Mouse (Mus musculus): ENCODE measurements around the gene Celf2. TPM values are rescaled to one million over a fixed set of nuclear protein-coding genes. Genes with fewer than 3 reads are reported as not detected.
"Not testable (repeated sequence)": the region's sequence is repeated elsewhere in the genome, so short reads cannot be mapped to it uniquely, and the experiment has no call there.

Gene Celf2
- total RNA-seq (2021): 100 to 1,000 TPM; 478 to 500 TPM
- long read RNA-seq, experiment 1, full-length matches to known transcripts: 5 of 74 reads
- long read RNA-seq, experiment 1, partial matches to known transcripts: 16 of 74 reads
- long read RNA-seq, experiment 1, other reads (novel, unspliced or antisense): 53 of 74 reads
- long read RNA-seq, experiment 2, full-length matches to known transcripts: 10 of 83 reads
- long read RNA-seq, experiment 2, partial matches to known transcripts: 15 of 83 reads
- long read RNA-seq, experiment 2, other reads (novel, unspliced or antisense): 58 of 83 reads

DNA sequence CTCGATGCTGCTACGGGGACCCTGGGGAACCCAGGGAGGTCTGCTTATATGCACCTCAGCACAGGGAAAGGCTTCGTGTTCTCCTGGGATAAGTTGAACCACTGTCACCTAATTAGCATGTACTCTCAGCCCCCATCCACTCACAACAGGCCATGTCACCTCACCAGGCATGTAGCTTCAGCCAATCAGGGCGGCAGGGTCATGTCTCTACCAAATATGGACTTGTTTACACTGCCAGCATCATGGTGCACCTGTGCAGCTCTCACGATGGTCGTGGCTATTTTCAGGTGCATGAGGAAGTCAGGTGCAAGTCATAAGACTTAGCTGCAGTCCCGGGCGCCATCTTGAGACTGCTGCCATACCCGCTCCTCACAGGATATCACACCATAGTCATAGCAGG, at the start of gene Celf2:
TSS of gene Celf2 (minus strand) at position 101 of the 400 bp plus-strand sequence.
- intact Hi-C loops (cut with DNase I); DNase-seq (ENCODE audit: low spot score in 2 of 2): not testable (repeated sequence)

DNA sequence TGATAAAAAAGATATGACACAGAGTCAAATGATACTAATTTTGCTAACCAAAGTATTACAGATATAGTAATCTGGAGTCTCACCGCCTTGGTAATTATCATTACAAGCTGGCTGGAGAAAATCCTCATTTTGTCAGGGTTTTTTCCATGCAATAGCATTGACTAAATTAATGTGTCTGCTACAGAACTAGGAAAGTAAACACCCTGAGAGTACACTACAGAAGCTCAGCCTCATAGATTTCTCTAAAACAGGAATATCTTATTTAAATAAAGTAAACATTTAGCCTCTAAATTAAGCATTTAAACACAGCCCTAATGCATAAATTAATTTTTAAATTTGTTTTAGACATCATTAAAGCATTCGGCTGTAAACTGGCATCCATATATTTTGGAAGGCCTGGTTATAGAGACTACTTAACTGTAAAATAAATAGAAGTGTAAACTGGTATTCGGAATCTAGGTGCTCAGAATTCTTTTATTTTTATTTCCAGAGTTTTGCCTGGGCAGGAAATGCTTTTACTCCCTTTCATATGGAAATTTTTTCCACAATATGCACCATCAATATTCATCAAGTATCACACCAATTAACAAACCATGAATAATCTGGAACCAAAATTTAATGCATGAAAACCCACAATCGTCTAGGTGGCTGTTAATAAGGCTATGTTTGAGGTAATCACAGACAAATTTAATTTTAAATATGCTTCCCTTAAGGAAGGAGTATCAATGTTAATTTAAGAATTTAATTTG, 46.0 kb upstream of the Celf2 start:
- intact Hi-C loops (cut with DNase I): no loop called here
- no peak for DNase-seq (ENCODE audit: low spot score in 2 of 2)

DNA sequence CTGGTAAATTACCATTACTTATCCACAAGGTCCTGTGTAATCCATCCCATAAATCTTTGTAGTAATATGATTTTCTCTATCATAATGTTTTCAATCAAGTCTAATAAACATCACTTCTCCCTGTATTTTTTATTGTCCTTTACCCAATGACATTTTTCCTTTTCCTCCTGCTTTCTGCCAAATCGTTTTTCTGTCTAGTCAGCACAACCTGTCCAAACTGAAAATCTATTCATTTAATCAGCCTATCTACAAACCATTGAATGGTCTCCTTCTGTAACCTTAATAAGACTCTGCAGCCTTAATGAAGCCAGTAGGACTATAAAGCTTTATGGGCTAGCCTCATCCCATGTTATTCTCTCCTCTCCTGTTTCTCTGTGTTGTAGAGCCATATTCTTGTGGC, 45.2 kb upstream of the Celf2 start:
- DNase-seq (ENCODE audit: low spot score in 2 of 2): no peak
- intact Hi-C loops (cut with DNase I): no loop called here

- no peak for DNase-seq (ENCODE audit: low spot score in 2 of 2)
- intact Hi-C loops (cut with DNase I): no loop called here
Measured at GRCm38 (mm10) chr2:7552887-7553286, 43.5 kb upstream of the Celf2 start.

DNA sequence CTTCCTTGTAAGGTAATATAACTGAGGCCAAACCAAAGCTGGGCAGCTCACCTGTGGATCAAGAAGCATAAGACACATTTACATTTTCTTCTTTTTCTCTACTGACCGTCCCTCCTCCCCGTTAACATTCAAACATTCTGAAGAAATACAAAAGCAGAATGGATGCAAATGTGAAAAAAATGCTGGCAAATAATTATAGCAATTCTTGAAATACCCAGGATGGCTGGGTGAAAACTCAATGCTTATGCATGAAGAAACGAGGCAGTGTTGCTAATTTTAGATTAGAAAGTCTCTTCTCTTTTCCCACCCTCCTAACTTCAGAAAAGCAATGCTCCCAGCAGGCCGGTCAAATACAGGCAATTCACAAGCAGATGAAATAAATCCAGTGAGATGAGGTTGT, 39.5 kb upstream of the Celf2 start:
- intact Hi-C loops (cut with DNase I): no loop called here
- DNase-seq (ENCODE audit: low spot score in 2 of 2): peak in 1 of 2 experiments; percentile 33

GRCm38 (mm10) chr2:7534615-7535204, 25.3 kb upstream of the Celf2 start:
- no peak for DNase-seq (ENCODE audit: low spot score in 2 of 2)
- intact Hi-C loops (cut with DNase I): loop anchor here (5.0 kb wide), 1 partner anchor 137 kb away; no protein-coding TSS in a partner anchor

DNA sequence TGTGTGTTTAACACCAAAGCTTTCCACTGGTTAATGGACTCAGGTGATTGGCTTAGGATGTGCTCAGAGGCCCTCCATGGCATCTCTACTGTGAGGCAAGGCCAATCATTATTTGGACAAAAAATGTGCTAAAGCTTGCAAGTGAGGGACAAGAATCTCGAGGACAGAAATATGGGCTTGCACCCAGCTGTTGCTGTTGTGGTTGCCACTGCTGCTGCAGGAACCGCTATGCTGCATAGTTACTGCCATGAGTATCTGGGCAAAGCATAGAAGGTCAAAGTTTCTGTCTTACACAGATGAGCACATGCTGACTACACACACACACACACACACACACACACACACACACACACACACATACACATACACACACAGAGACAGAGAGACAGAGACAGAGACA, 24.8 kb upstream of the Celf2 start:
- intact Hi-C loops (cut with DNase I): loop anchor here (5.0 kb wide), 1 partner anchor 137 kb away; no protein-coding TSS in a partner anchor
- DNase-seq (ENCODE audit: low spot score in 2 of 2): no peak

DNA sequence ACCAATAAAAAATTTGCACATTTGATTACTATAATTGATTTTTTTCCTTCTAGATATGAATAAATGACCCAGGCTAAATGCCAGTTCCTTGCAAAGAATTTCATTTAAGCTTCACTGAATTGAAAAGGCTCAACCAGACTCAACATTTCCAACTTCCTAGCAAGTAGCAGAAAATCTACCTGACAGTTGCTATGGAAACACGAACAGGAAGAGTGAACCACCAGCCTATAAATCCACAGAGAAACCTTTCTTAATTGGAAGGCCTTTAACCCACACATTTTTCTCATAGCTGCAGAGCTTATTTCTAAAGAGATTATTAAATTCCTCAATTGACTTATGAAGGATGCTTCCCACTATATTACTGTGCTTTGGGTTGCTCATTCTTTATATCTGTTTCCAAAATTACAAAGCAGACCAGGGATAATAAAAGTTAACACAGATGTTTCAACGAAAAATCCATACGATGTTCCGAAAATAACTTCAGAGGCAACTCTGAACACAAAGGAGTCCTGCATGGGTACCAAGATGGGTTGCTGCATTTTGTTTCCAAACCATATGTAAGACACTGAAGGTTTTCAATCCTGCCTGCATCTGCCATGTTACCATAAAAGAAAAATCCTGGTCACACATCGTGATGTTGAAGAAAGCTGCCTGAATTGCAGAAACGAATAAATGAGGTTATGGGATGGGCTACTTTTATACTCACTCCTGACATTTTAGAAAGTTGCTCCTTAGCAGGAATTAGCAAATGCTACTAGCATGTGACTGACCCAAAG, 22.0 kb upstream of the Celf2 start:
- DNase-seq (ENCODE audit: low spot score in 2 of 2): peak in 1 of 2 experiments; percentile 37
- intact Hi-C loops (cut with DNase I): loop anchor here (5.0 kb wide), 1 partner anchor 134 kb away; no protein-coding TSS in a partner anchor

- DNase-seq (ENCODE audit: low spot score in 2 of 2): peak in 1 of 2 experiments; percentile 26
- intact Hi-C loops (cut with DNase I): loop anchor here (5.0 kb wide), 1 partner anchor 133 kb away; no protein-coding TSS in a partner anchor
Measured at GRCm38 (mm10) chr2:7530461-7531184, 21.3 kb upstream of the Celf2 start.

- intact Hi-C loops (cut with DNase I): loop anchor here (5.0 kb wide), 1 partner anchor 132 kb away; no protein-coding TSS in a partner anchor
- DNase-seq (ENCODE audit: low spot score in 2 of 2): peak; percentile 33 to 59
Measured at GRCm38 (mm10) chr2:7529637-7530036, 20.3 kb upstream of the Celf2 start.

DNA sequence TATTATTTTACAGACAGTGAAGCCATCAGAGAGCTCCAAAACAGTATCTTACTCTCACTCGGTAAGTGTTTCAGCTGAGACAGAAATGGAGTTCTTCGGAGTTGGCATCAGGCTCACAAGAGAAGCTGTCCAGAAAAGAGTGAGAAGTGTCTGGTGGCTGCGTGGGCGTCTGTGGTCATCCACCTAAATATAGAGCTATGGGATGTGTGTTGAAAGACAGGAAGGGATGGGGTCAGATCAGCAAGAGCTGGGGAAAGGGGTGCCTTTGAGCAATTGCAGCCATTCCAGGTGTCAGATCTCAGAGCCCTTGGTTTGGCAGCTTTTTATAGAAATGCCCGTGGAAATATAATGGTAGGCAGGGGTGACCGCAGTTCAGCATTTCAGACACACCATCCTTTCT, 17.3 kb upstream of the Celf2 start:
- no peak for DNase-seq (ENCODE audit: low spot score in 2 of 2)
- intact Hi-C loops (cut with DNase I): no loop called here

DNA sequence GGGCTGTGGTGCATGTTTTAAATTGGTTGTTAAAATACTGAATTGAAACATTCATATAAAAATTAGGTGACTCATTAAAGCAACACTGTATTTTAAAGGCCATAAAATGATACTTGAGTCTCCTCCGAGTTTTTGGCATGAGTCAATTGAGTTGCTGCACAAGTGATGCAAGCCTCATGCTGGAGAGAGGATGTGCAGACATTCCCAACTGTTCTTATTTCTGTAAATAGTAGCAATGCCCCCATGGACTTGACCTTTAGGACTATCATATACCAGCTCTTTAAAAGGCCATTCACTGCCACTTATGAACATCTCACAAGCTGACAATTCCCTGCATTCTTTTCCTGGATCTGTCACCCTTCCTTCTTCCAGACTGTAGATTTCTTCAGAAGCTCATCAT, 10.1 kb upstream of the Celf2 start:
- DNase-seq (ENCODE audit: low spot score in 2 of 2): no peak
- intact Hi-C loops (cut with DNase I): no loop called here

DNA sequence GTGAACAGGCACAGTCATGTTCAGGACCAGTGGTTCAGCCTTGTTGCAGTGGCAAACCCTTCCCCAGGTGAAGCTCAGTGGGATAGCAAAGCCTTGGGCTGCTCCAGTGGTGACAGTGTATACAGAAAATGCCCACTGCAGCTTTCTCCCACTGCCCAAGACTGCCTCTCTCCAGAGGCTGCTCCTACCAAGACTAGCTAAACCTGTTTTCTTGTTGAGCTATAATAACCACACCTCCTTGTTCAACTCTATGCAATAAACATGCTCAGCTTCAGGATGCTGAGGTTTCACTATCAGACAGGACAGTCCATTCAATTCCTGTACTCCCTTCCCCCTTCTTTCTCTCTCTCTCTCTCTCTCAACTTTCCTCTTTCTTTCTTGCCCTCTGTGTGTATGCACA, 15.9 kb downstream of the Celf2 start:
- no peak for DNase-seq (ENCODE audit: low spot score in 2 of 2)
- intact Hi-C loops (cut with DNase I): no loop called here

- intact Hi-C loops (cut with DNase I): no loop called here
- no peak for DNase-seq (ENCODE audit: low spot score in 2 of 2)
Measured at GRCm38 (mm10) chr2:7484974-7485373, 24.4 kb downstream of the Celf2 start.

GRCm38 (mm10) chr2:7482062-7482461, 27.3 kb downstream of the Celf2 start:
- DNase-seq (ENCODE audit: low spot score in 2 of 2): peak; percentile 5 to 8
- intact Hi-C loops (cut with DNase I): no loop called here

DNA sequence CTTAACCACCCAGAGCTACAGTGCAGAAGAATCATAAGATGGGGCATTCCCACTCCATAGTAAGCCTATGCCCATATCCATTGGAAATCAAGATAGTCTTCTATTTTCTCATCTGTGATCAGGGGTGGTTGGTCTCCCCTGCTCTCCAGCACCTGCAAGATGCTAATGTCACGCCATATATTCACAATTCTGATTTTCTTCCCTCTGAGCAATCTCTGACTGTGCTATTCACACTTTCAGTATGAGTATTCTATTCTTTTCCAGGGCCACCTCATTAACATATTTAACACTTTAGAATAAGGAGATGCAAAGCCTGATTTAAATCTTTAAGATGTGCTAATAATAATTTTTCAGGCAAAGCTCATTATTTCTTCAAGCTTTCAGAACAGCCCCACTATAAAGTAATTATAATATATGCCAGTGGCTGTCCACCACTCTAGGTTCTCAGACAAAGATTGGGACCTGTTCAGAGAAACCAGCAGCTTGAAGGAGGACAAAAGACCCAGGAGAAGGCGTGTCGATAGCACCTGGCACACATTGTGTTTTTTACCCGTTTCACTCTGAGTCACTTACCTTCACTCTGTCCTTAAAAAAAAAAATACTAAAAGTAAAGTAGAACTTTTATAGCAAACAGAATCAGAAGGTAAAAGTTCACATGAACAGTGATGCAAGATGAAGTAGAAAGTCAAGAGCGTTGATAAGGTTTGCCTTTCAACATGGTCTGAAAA, 48.9 kb downstream of the Celf2 start:
- DNase-seq (ENCODE audit: low spot score in 2 of 2): no peak
- intact Hi-C loops (cut with DNase I): no loop called here

DNA sequence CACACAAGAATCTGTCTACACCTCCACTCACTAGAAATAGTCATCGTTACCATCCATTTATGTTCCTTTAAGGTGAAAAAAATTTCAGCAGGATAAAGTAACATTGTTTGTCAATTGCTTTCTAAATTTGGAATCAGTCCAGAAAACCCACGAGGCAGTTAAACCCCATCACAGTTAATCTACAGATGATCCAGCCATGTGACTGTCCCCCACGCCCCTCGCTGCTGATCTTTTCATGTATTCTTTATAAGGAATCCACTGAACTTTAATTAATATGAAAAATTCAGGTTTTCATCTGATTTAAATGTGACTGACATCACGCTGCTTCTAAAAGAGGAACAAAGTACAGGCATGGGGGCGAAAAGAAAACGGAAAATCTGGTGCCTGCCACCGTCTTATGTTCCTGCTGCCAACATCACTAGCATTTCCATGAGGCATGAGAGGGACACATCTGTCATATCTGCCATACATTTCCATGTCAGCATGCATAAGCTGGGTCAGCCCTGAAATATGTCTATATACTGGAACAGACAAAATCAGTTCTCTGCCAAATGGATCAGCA, 70.6 kb downstream of the Celf2 start:
- intact Hi-C loops (cut with DNase I): no loop called here
- peak; percentile 66 to 83 for DNase-seq (ENCODE audit: low spot score in 2 of 2)

DNA sequence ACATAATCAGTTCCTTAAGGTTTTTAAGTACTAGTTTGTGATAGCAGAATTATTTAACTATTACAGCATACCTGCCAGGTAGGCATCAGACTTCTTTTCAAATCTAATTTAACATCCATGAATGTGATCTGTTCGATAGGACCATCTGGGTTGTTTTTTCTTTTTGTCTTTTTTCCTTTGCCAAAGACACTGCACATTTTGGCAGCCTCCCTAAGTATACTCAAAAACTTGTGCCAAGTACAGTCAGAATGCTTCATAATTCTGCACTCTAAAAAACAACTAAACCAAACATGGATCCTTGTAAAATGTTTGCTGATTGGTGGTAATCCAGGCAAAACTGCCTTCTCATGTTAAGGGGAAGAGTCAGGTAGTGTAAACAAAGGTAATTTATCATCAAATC, 82.9 kb downstream of the Celf2 start:
- DNase-seq (ENCODE audit: low spot score in 2 of 2): peak in 1 of 2 experiments; percentile 23

More for the DNA sequence above, 82.9 kb downstream of the Celf2 start:
- intact Hi-C loops (cut with DNase I): no loop called here
